Mouse (Mus musculus) limb, embryonic 12.5 days (tissue): ENCODE data around the gene Scrn2. TPM values are rescaled to one million over a fixed set of nuclear protein-coding genes. Genes with fewer than 3 reads are reported as not detected.

Source experiments
- ATAC-seq: fragments of 200-750 bp; cut with Nextera tagmentation; 2 replicates; pipeline ENCODE4 v1.8.0; 2017; ENCODE audit warnings: low read depth, moderate TSS enrichment; ENCODE audit not compliant: insufficient number of reproducible peaks, insufficient read depth, low FRiP score, low TSS enrichment
- H3K27ac ChIP-seq: fragments of 300-500 bp; sonication (generic); 2 replicates; pipeline ENCODE4 v1.5.1; 2016; ENCODE audit warnings: mild to moderate bottlenecking, moderate library complexity
- H3K27me3 ChIP-seq: fragments of 300-500 bp; sonication (generic); 2 replicates; pipeline ENCODE4 v1.6.1; 2016; ENCODE audit warnings: mild to moderate bottlenecking, moderate library complexity
- H3K36me3 ChIP-seq: fragments of 300-500 bp; sonication (generic); 2 replicates; pipeline ENCODE4 v1.6.1; 2016; ENCODE audit warnings: mild to moderate bottlenecking, moderate library complexity
- H3K4me1 ChIP-seq: fragments of 300-500 bp; sonication (generic); replicated peaks from 2 replicates; pipeline ENCODE4 v1.6.1; 2016
- H3K4me2 ChIP-seq: fragments of 300-500 bp; sonication (generic); 2 replicates; pipeline ENCODE4 v1.6.1; 2016; ENCODE audit warnings: mild to moderate bottlenecking, moderate library complexity
- H3K4me3 ChIP-seq: fragments of 300-500 bp; sonication (generic); replicated peaks from 2 replicates; pipeline ENCODE4 v1.5.1; 2016; ENCODE audit warnings: mild to moderate bottlenecking
- H3K9ac ChIP-seq: fragments of 300-500 bp; sonication (generic); replicated peaks from 2 replicates; pipeline ENCODE4 v1.6.1; 2016; ENCODE audit warnings: mild to moderate bottlenecking, moderate library complexity
- H3K9me3 ChIP-seq: fragments of 300-500 bp; sonication (generic); 2 replicates; pipeline ENCODE4 v1.6.1; 2016; ENCODE audit warnings: mild to moderate bottlenecking, moderate library complexity
- WGBS: fragments of 180-500 bp; shearing (Covaris S2); methylation state at CpG from one replicate; pipeline ENCODE4 v1.1.7; 2016; 5-methylcytosine and 5-hydroxymethylcytosine counted together
- microRNA-seq: library from miRNA; unstranded; fragments of <30 nt; microRNA quantifications from one replicate; pipeline ENCODE4, GENCODE M21; 2017
- polyA plus RNA-seq: library from polyadenylated mRNA; unstranded; fragments of >200 nt; fragmentation: Nextera tagmentation; extraction: Ambion mirVana; gene quantifications from 2 replicates; pipeline ENCODE4 v1.2.1, GENCODE M21; 2016

Scrn2 gene
- polyA plus RNA-seq, 1 experiment from 2014 or later, result 32.4 TPM

DNA sequence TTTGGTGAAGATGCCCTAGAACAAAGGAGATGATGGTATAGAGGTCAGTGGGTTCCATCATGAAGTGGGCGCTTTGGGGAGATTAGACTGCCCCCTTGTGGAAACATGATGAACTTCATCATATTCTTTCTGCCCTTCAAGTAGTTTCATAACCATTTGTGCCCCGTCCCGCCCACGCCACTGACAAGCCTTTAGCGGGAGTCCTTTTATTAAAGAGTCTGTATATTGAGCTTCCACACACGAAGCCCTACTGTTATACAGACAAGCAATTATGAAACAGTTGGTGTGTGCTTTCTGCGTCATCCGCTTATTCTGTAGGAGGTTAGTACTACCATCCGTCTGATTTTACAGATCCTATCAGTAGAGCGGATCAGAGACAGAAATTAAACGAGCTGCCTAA is 53.2 kb downstream of the Scrn2 start:
- 39% methylated on average over 11 of the region's 11 CpGs for WGBS
- Histone ChIP-seq H3K4me2 (0 out of 2 replicates have a peak overlapping the region, but pooled peaks have one; percentile 41), H3K4me3 (no peak overlapping the region), H3K9me3 (no peaks in the 10 kb centered on the region), H3K36me3 (no peaks in the 10 kb centered on the region), H3K9ac (no peak overlapping the region), H3K4me1 (peaks cover 11% of the 10 kb centered on the region), H3K27me3 (peaks cover 17% of the 10 kb centered on the region; the same call in 1 of the 2 replicates), H3K27ac (no peak overlapping the region)
- no peak for ATAC-seq

Small RNA genes lying within 50 kb of the gene (microRNA-seq; reads per million reads assigned to microRNA genes)
- 1.2 reads per million for gene Mir8103

Other genes starting within 250 kb of the Scrn2 start
- gene Cbx1, start 240.8 kb upstream of the Scrn2 start, polyA plus RNA-seq, result 184 and 189 TPM in 2 replicates
- gene Nfe2l1, start 200.0 kb upstream of the Scrn2 start, polyA plus RNA-seq, result 66.3 and 70.1 TPM in 2 replicates
- 78.1 and 88.3 TPM in 2 replicates for gene Copz2, start 180.1 kb upstream of the Scrn2 start, polyA plus RNA-seq
- gene Cdk5rap3, start 113.4 kb upstream of the Scrn2 start, polyA plus RNA-seq, result 87.8 and 89.6 TPM in 2 replicates
- 0.84 and 1.1 TPM in 2 replicates for gene Prr15l, start 101.8 kb upstream of the Scrn2 start, polyA plus RNA-seq
- gene Pnpo, start 86.0 kb upstream of the Scrn2 start, polyA plus RNA-seq, result 18.4 and 19.7 TPM in 2 replicates
- gene Sp2, start 47.0 kb upstream of the Scrn2 start, polyA plus RNA-seq, result 13.7 and 17.8 TPM in 2 replicates
- gene Sp6, start 16.5 kb upstream of the Scrn2 start, polyA plus RNA-seq, result 6.5 and 7.7 TPM in 2 replicates
- 1.0 TPM in 2 replicates for gene Lrrc46, start 11.5 kb downstream of the Scrn2 start, polyA plus RNA-seq
- 80.0 and 80.5 TPM in 2 replicates for gene Mrpl10, start 11.6 kb downstream of the Scrn2 start, polyA plus RNA-seq
- gene Osbpl7, start 20.7 kb downstream of the Scrn2 start, polyA plus RNA-seq, result 6.7 and 8.7 TPM in 2 replicates
- 0.17 TPM in 1 of 2 replicates, not detected in the other for gene Tbx21, start 85.4 kb downstream of the Scrn2 start, polyA plus RNA-seq
- gene Tbkbp1, start 121.6 kb downstream of the Scrn2 start, polyA plus RNA-seq, result 8.0 and 8.7 TPM in 2 replicates
- 60.2 and 62.7 TPM in 2 replicates for gene Kpnb1, start 157.9 kb downstream of the Scrn2 start, polyA plus RNA-seq